Mouse (Mus musculus) T-helper 1 cell (primary cell): Measurements from ENCODE around the gene Atxn7l3.
"Not testable (repeated sequence)": the region's sequence is repeated elsewhere in the genome, so short reads cannot be mapped to it uniquely, and the experiment has no call there.

Source experiments
- in situ Hi-C: fragments of 300-600 bp; cut with MboI, MseI; formaldehyde crosslinking; loops from one replicate; pipeline ENCODE4 v1.15.1; 2025; ENCODE audit warnings: high pct_unique_total_duplicates

Gene Atxn7l3

DNA sequence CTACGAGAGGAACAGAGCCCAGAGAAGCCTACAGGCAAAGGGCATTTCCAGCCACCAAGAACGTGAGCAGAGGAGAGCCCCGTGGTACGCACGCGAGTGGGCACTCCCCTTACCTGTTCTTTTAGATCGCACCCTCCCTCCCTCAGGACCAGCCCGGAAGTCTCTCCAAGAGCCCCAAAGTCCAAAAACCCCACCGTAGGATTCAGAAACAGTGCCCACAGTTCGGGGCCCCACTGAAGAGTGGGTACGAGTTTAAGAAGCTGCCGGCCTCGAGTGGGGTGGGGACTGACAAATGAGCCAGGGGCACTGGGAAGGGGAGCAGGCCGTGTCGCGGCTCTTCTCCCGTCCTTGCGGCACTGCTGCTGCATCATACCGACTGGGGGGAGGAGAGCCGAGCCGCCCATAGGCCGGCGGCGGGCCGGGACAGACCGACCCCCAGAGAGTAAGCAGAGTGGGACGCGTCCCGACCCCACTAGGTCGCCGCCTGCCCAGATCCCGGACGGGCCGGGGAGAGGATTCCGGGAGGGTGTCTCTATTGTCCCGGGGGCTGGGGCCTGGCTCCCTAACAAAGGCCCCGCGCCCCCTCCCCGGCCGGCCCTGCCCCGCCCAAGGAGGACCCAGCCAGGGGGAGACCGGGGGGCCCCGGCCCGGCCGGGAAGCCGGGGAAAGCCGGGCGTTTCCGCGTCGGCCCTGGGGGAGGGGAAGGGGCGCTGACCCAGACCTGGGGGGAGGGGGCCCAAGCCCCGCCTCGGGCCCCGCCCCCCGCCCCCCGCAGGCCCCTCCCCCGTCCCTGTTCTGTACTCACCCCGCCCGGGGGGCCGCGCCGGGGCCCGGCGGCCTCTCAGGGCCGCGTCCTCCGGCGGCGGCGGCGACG lies 596 bp downstream of the Atxn7l3 start:
- in situ Hi-C loops, result no loop called here

- in situ Hi-C loops, result no loop called here
These were observed 1.4 kb downstream of the Atxn7l3 start for GRCm38 (mm10) chr11:102294887-102295597.

DNA sequence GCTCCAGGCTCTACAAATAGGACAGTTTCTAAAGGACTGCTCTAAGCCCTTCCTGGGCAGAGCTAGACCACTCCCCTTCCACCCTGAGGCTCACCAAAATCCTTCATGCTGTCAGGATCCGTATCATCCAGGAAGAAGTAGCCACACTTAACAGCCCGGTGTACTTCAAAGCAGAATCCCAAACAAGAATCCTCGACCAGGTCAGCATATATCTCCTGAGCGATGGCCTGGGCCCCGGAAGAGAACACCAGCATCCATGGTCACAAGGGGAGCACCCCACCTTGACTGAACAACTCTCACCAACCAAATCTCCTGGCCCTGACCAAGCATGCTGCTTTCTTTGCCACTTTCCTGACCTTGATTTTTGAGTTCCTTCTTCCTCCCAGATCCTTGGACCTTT lies 2.0 kb downstream of the Atxn7l3 start:
- in situ Hi-C loops, result no loop called here

GRCm38 (mm10) chr11:102293971-102294370 lies 2.5 kb downstream of the Atxn7l3 start:
- in situ Hi-C loops, result no loop called here

GRCm38 (mm10) chr11:102291051-102291535 lies 5.3 kb downstream of the Atxn7l3 start:
- in situ Hi-C loops, result no loop called here

- in situ Hi-C loops, result no loop called here
These were observed 6.3 kb downstream of the Atxn7l3 start for GRCm38 (mm10) chr11:102290141-102290540.

DNA sequence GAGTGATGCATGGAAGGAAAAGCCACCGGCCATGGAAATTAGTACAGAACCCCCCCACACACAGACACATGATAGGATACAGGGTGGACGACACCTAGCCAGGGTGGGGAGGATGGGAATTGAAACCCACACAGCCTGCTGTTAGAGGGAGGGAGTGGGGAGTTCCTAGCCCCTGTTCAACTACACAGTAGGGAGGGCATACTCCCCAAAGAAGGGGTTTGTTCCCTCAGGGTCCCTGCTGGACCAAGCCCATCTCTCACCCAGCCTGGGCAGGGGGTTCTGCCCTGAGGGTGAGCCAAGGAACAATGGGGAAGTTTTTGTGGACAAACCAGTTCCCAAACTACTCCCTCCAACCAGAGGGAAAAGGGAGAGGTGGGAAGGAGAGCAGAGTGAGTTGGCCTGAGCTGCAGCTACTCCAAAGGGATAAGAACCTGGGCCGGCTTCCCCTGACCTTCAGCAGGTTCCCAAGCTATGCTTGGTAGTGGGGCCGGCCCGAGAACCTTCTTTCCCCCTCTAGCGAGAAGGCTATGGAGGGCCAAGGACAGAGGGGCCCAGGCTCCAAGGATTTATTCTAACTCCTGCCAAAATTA lies 6.8 kb downstream of the Atxn7l3 start:
- in situ Hi-C loops, result no loop called here

GRCm38 (mm10) chr11:102288913-102289312 lies 7.5 kb downstream of the Atxn7l3 start:
- in situ Hi-C loops, result no loop called here

GRCm38 (mm10) chr11:102288027-102288804 lies 8.2 kb downstream of the Atxn7l3 start:
- in situ Hi-C loops, result no loop called here

- in situ Hi-C loops, result no loop called here
These were observed 8.9 kb downstream of the Atxn7l3 start for GRCm38 (mm10) chr11:102287485-102287884.

DNA sequence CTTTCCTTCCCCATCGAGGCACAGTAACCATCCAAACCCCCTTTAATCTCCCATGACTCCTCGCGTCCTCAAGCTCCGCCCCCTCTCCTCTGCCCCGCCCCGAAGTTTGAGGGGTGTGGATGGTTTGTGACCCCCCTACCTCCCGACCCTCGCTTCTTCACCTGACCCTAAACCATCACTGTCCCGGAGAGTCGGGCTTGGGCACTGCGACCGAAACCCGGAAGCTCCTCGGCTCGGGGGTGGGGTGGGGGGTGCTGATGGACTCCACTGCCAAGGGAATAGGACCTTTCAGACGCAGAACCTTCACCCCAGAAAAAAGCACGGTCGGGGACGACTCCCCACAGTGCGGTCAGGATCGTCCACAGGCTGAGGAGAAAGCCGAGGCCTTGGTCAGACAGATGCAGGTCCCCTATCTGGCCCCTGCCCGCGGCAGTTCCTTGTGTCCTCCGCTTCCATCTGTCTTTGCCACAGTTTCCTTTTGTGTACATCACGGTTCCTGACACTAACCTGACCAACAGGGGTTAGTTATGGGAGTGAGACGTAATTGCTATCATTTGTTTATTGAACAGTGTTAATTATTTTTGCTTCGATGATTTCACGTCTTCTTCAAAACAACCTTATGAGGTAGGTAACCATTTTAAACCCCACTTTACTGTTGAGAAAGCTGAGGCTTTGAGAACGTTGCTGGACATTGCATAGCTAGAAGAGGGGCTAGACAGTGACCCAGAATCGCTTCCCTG lies 11.2 kb downstream of the Atxn7l3 start:
- in situ Hi-C loops, result no loop called here

GRCm38 (mm10) chr11:102284501-102285094 lies 11.8 kb downstream of the Atxn7l3 start, which contains the start of gene Tmub2:
Gene Tmub2 (plus strand): TSS chr11:102284931.
- in situ Hi-C loops, result no loop called here

GRCm38 (mm10) chr11:102283922-102284321 lies 12.5 kb downstream of the Atxn7l3 start:
- in situ Hi-C loops, result no loop called here

DNA sequence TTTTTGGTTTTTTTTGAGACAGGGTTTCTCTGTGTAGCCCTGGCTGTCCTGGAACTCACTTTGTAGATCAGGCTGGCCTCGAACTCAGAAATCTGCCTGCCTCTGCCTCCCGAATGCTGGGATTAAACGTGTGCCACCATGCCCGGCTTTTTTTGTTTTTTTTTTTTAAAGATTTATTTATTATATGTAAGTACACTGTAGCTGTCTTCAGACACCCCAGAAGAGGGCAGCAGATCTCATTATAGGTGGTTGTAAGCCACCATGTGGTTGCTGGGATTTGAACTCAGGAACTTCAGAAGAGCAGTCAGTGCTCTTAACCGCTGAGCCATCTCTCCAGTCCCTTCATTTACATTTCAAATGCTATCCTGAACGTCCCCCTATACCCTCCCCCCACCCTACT lies 16.2 kb downstream of the Atxn7l3 start:
- in situ Hi-C loops, result not testable (repeated sequence)

- in situ Hi-C loops, result no loop called here
These were observed 16.8 kb downstream of the Atxn7l3 start for GRCm38 (mm10) chr11:102279595-102279994.

- in situ Hi-C loops, result no loop called here
These were observed 18.7 kb downstream of the Atxn7l3 start for GRCm38 (mm10) chr11:102277754-102278153.

- in situ Hi-C loops, result no loop called here
These were observed 20.0 kb downstream of the Atxn7l3 start for GRCm38 (mm10) chr11:102276411-102276915.

- in situ Hi-C loops, result no loop called here
These were observed 27.7 kb downstream of the Atxn7l3 start, which contains the start of gene Asb16 for GRCm38 (mm10) chr11:102268520-102269244. Gene Asb16 (plus strand): TSS chr11:102268743.

DNA sequence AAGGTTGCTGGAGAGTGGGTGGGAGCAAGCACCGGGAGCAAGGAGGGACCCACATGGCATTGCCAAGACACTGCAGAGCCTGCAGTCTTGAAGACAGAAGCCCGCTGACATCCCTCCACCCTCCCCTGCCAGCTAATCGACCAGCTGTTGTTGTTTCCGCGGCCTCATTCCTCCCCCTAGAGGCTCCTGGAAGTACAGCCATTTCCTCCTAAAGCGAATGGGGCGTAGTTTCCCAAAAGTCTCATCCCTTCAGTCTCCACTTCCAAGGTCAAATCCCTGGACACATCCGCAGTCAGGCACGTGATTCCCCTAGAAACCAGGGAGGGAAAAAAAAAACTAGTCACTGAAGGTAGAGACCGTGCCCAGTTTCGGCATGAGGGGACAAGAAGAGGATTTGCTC lies 29.0 kb downstream of the Atxn7l3 start:
- in situ Hi-C loops, result no loop called here
